Mouse (Mus musculus): Measurements from ENCODE around the gene Gak. TPM values are rescaled to one million over a fixed set of nuclear protein-coding genes. Genes with fewer than 3 reads are reported as not detected.

Gak gene
- polyA plus RNA-seq, 1 experiment from 2014 or later, result 45.3 TPM

DNA sequence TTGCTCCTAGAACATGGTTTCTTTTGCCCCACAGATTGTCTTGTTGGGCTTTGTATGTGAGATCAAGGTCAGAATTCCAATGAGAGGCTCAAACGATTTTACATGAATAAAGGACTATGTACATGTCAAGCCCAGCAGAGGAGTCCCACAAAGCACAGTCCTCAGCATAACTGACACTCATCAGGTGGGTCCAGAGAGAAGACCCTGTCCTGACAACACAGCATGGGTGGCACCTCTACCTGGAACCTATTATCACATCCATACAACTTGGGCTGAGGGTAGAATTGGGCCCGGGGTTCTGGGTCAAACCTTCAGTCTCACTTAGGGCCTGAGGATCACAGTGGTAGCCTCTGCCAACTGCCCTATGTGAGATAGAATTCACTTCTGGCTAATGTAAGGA lies 64.2 kb downstream of the Gak start:
- Histone ChIP-seq H3K9me3 (replicated peaks) (no peaks in the 10 kb centered on the region), H3K27ac (no peak overlapping the region), H3K4me2 (no peak overlapping the region), H3K36me3 (ENCODE audit: poor library complexity, severe bottlenecking) (peaks cover 37% of the 10 kb centered on the region), H3K4me3 (no peak overlapping the region), H3K27me3 (no peaks in the 10 kb centered on the region), H3K9ac (no peak overlapping the region), H3K4me1 (no peaks in the 10 kb centered on the region)
- no peak for ATAC-seq
- WGBS, result 93% methylated on average over 2 of the region's 2 CpGs

DNA sequence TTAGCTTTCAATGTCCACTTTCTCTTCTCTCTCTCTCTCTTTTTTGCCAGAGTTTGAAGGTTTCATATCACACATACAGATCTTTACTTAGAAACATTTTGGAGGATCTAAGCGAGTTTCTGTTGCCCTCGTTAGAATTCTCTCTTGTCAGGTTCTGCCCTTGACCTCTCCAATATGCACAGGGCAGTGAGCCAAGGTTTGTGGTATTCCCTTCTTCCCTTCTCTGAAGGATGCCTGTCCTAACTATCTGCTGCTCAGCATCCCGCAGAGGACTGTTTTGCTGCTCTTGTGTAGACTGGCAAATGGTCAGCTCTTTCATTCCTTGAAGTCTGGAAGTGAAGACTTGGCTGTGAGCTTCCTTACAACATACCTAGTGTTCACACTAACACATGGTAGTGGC lies 65.2 kb downstream of the Gak start:
- H3K27me3 ChIP-seq, result no peaks in the 10 kb centered on the region
- H3K4me1 ChIP-seq, result no peaks in the 10 kb centered on the region
- WGBS, result 84% methylated on average over 3 of the region's 3 CpGs
- H3K4me3 ChIP-seq, result no peak overlapping the region
- peaks cover 27% of the 10 kb centered on the region for H3K36me3 ChIP-seq (ENCODE audit: poor library complexity, severe bottlenecking)
- no peak overlapping the region for H3K4me2 ChIP-seq
- no peak for ATAC-seq
- no peak overlapping the region for H3K27ac ChIP-seq
- no peak overlapping the region for H3K9ac ChIP-seq
- H3K9me3 ChIP-seq (replicated peaks), result no peaks in the 10 kb centered on the region

- Histone ChIP-seq H3K27ac (no peak overlapping the region), H3K4me3 (no peak overlapping the region), H3K36me3 (ENCODE audit: poor library complexity, severe bottlenecking) (peaks cover 8% of the 10 kb centered on the region), H3K4me1 (no peaks in the 10 kb centered on the region), H3K9me3 (replicated peaks) (no peaks in the 10 kb centered on the region), H3K27me3 (no peaks in the 10 kb centered on the region), H3K4me2 (no peak overlapping the region), H3K9ac (no peak overlapping the region)
- 74% methylated on average over 2 of the region's 2 CpGs for WGBS
- no peak for ATAC-seq
Measured at GRCm38 (mm10) chr5:108562483-108562882, 67.1 kb downstream of the Gak start.

DNA sequence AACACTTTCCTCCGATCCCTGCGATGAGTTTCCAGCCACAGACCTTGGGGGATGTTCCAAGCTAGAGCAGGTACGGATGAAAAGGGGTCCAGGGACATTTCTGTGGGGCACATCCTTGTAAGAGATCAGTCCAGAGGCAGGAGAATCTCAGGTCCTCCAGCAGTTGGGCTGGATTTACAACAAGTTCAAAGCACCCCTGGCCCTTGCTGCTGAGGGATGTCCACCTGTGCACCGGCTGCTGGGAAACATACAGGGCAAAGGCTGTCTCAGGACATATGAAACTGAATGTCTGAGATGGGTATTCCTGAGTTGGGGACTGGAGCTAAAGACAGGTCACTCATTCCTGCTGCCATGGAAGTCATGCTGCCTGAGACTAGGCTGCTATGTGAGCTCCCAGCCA lies 72.6 kb downstream of the Gak start:
- ATAC-seq, result no peak
- Histone ChIP-seq H3K4me2 (no peak overlapping the region), H3K9ac (no peak overlapping the region), H3K36me3 (ENCODE audit: poor library complexity, severe bottlenecking) (no peaks in the 10 kb centered on the region), H3K27ac (no peak overlapping the region), H3K27me3 (peaks cover 12% of the 10 kb centered on the region), H3K4me1 (no peaks in the 10 kb centered on the region), H3K9me3 (replicated peaks) (no peaks in the 10 kb centered on the region), H3K4me3 (no peak overlapping the region)
- WGBS, result 89% methylated on average over 4 of the region's 4 CpGs

GRCm38 (mm10) chr5:108554041-108554440 lies 75.5 kb downstream of the Gak start:
- Histone ChIP-seq H3K27me3 (peaks cover 38% of the 10 kb centered on the region), H3K36me3 (ENCODE audit: poor library complexity, severe bottlenecking) (no peaks in the 10 kb centered on the region), H3K9ac (no peak overlapping the region), H3K4me2 (no peak overlapping the region), H3K27ac (no peak overlapping the region), H3K4me3 (no peak overlapping the region), H3K9me3 (replicated peaks) (no peaks in the 10 kb centered on the region), H3K4me1 (peaks cover 14% of the 10 kb centered on the region)
- WGBS, result 93% methylated on average over 1 of the region's 1 CpGs
- ATAC-seq, result no peak

DNA sequence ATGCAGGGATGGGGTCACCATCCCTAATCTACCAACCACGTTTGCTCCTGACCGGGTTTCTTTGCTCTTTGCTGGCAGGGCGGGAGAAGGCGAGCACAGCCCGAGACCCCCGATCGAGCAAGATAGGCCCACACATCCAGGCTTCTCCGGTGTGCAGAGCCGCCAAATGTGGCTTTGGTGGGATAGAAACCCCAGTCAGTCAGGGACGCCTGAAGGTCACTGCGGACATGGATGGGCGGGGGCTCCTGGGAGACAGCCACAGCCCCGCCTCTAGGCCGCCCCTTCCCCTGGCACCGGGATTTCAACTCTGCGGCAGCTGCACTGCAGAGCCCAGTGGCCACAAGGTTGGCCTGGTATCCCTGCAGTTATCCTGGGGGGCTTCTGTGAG lies 79.4 kb downstream of the Gak start:
- peak overlapping the region; percentile 53 for H3K4me3 ChIP-seq
- no peaks in the 10 kb centered on the region for H3K9me3 ChIP-seq (replicated peaks)
- ATAC-seq, result peak; percentile 63
- H3K4me1 ChIP-seq, result peaks cover 15% of the 10 kb centered on the region
- no peaks in the 10 kb centered on the region for H3K36me3 ChIP-seq (ENCODE audit: poor library complexity, severe bottlenecking)
- no peak overlapping the region for H3K27ac ChIP-seq
- peaks cover 49% of the 10 kb centered on the region for H3K27me3 ChIP-seq
- peak overlapping the region; percentile 84 for H3K4me2 ChIP-seq
- 1% methylated on average over 16 of the region's 16 CpGs for WGBS
- peak overlapping the region; percentile 68 for H3K9ac ChIP-seq

- WGBS, result under 1% methylated on average over 56 of the region's 56 CpGs
- peak within 1 kb of the TSS; percentile 68 for H3K9ac ChIP-seq
- H3K27me3 ChIP-seq, result peaks cover 45% of the 10 kb centered on the region
- peak within 1 kb of the TSS; percentile 84 for H3K4me2 ChIP-seq
- ATAC-seq, result peak; percentile 90
- no peak within 1 kb of the TSS for H3K27ac ChIP-seq
- H3K4me1 ChIP-seq, result peaks cover 15% of the 10 kb centered on the region
- no peaks in the 10 kb centered on the region for H3K9me3 ChIP-seq (replicated peaks)
- peak within 1 kb of the TSS; percentile 53 for H3K4me3 ChIP-seq
- H3K36me3 ChIP-seq (ENCODE audit: poor library complexity, severe bottlenecking), result no peaks in the 10 kb centered on the region
Measured at GRCm38 (mm10) chr5:108549489-108550206, 79.9 kb downstream of the Gak start, which contains the start of gene Cplx1. TSS of gene Cplx1 (minus strand) at chr5:108550024.

- Histone ChIP-seq H3K27me3 (peaks cover 45% of the 10 kb centered on the region), H3K9ac (peak overlapping the region; percentile 68)
- ATAC-seq, result no peak
Measured at GRCm38 (mm10) chr5:108549137-108549488, 80.4 kb downstream of the Gak start.

GRCm38 (mm10) chr5:108547636-108548035 lies 81.9 kb downstream of the Gak start:
- H3K4me2 ChIP-seq, result no peak overlapping the region
- no peaks in the 10 kb centered on the region for H3K36me3 ChIP-seq (ENCODE audit: poor library complexity, severe bottlenecking)
- no peak overlapping the region for H3K27ac ChIP-seq
- ATAC-seq, result no peak
- no peak overlapping the region for H3K9ac ChIP-seq
- H3K4me3 ChIP-seq, result no peak overlapping the region
- H3K9me3 ChIP-seq (replicated peaks), result no peaks in the 10 kb centered on the region
- peaks cover 40% of the 10 kb centered on the region for H3K27me3 ChIP-seq
- 90% methylated on average over 5 of the region's 5 CpGs for WGBS
- peaks cover 15% of the 10 kb centered on the region for H3K4me1 ChIP-seq

More at GRCm38 (mm10) chr5:108549137-108549488, 80.4 kb downstream of the Gak start:
- peak overlapping the region; percentile 53 for H3K4me3 ChIP-seq
- peak overlapping the region; percentile 84 for H3K4me2 ChIP-seq
- H3K4me1 ChIP-seq, result peaks cover 15% of the 10 kb centered on the region
- 18% methylated on average over 7 of the region's 7 CpGs for WGBS
- H3K9me3 ChIP-seq (replicated peaks), result no peaks in the 10 kb centered on the region
- H3K36me3 ChIP-seq (ENCODE audit: poor library complexity, severe bottlenecking), result no peaks in the 10 kb centered on the region
- no peak overlapping the region for H3K27ac ChIP-seq

DNA sequence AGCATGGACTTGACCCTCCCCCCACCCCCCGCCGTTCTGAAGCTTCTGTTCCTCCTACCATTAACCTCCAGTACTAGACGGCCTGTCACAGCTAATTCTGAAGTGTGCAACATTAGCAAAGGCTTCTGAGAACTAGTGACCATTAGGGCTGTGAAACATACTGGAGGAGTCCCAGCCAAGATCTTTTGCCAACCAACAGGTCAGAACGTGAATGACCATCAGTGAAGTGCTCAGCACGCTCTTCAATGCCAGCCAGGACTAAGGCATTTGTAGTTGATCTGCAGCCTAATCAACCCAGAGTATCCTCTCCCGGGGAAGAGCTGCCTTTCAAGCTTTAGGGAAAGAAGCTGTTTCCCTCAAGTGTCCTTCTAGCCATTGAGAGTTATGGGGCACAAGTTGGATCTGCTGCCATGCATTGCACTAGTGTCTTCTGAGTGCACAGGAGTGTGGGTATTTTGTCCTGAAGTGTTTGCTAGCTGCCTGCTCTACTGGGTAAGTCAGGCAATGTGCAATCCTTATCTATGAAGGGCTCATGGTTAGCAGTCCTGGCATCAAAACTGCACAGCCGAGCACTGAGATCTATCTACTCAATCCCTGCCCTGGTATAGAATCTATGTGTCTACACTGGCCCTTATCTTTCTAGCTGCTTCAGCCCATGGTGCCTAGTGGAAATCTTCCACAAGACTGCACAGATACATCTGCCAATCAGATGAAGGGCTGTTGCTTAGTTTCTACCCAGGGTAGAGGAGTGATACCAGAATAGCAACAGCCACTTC lies 85.9 kb downstream of the Gak start:
- H3K4me2 ChIP-seq, result no peak overlapping the region
- no peaks in the 10 kb centered on the region for H3K36me3 ChIP-seq (ENCODE audit: poor library complexity, severe bottlenecking)
- peaks cover 8% of the 10 kb centered on the region for H3K27me3 ChIP-seq
- H3K4me3 ChIP-seq, result no peak overlapping the region
- H3K9ac ChIP-seq, result no peak overlapping the region
- ATAC-seq, result no peak
- WGBS, result 77% methylated on average over 7 of the region's 7 CpGs
- H3K4me1 ChIP-seq, result no peaks in the 10 kb centered on the region
- H3K9me3 ChIP-seq (replicated peaks), result no peaks in the 10 kb centered on the region
- no peak overlapping the region for H3K27ac ChIP-seq

GRCm38 (mm10) chr5:108534188-108534587 lies 95.4 kb downstream of the Gak start:
- no peak overlapping the region for H3K4me2 ChIP-seq
- H3K4me1 ChIP-seq, result no peaks in the 10 kb centered on the region
- H3K36me3 ChIP-seq (ENCODE audit: poor library complexity, severe bottlenecking), result peaks cover 8% of the 10 kb centered on the region
- H3K4me3 ChIP-seq, result no peak overlapping the region
- H3K9ac ChIP-seq, result no peak overlapping the region
- H3K9me3 ChIP-seq (replicated peaks), result peaks cover 13% of the 10 kb centered on the region
- 100% methylated on average over 2 of the region's 2 CpGs for WGBS
- ATAC-seq, result no peak
- H3K27ac ChIP-seq, result no peak overlapping the region
- no peaks in the 10 kb centered on the region for H3K27me3 ChIP-seq

DNA sequence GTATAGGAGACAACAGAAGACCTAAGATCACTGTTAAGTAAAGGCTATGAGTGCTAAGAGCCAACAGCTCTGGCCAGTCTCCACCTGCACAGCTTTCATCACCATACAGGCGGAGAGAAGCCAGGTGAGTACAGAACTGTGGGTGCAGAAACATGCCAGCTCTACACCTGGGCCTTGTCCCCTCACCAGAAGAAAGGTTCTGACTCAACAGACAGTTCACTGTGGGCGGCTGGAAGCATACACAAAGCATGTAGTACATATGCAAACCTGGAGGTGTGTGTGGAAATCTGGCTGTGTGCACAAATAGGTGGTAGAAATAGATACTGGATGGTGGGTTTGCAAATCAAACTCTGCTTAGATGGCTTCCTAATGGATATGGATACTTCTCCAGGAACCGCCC lies 107.0 kb downstream of the Gak start:
- no peak for ATAC-seq
- H3K4me2 ChIP-seq, result no peak overlapping the region
- H3K9me3 ChIP-seq (replicated peaks), result no peaks in the 10 kb centered on the region
- no peaks in the 10 kb centered on the region for H3K27me3 ChIP-seq
- H3K9ac ChIP-seq, result no peak overlapping the region
- H3K4me3 ChIP-seq, result no peak overlapping the region
- no peak overlapping the region for H3K27ac ChIP-seq
- H3K4me1 ChIP-seq, result no peaks in the 10 kb centered on the region
- WGBS, result 85% methylated on average over 3 of the region's 3 CpGs
- peaks cover 6% of the 10 kb centered on the region; the same call in 1 of the 2 replicates for H3K36me3 ChIP-seq (ENCODE audit: poor library complexity, severe bottlenecking)

Data from forebrain, embryonic 13.5 days (tissue).